Mouse (Mus musculus) T-helper 17 cell (primary cell): ENCODE results near the gene Ggt7.
"Not testable (repeated sequence)": the region's sequence is repeated elsewhere in the genome, so short reads cannot be mapped to it uniquely, and the experiment has no call there.

Experiments used
- in situ Hi-C, 2 experiments: fragments of 300-600 bp; cut with MboI, MseI; formaldehyde crosslinking; loops; 1 replicate in 1 of 2; 2 replicates in 1 of 2; pipeline ENCODE4 v1.15.1; 2025; ENCODE audit warnings: high pct_unique_total_duplicates in 2 of 2

The Ggt7 gene

GRCm38 (mm10) chr2:155517455-155518423 lies at the start of gene Ggt7, which contains the start of gene Acss2:
Gene Ggt7, minus strand, starts transcription at chr2:155518237.
Gene Acss2, plus strand, starts transcription at chr2:155517948.
- in situ Hi-C loops, result loop anchor here in 1 of 2 experiments (10.0 to 25.0 kb wide), 2 partner anchors 67 to 245 kb away; partner anchors contain the start of gene Procr

DNA sequence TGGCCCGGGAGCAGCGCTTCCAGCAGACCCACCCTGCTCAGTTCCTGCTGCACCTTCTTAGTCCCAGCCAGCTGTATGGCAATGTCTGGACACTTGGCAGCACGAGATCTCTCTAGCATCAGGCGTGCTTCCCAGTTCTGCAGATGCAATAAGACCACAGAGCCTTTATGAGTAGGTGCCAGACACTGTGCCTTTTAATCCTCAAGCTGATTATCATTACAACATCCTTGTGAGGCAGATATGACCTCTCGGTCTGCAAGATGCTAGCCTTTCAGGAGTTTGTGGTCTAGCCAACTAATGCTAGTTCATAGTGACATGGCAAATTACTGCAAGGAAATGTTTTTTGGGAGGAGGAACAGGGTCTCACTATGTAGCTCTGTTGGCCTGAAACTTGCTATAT lies 49.7 kb upstream of the Ggt7 start:
- in situ Hi-C loops, result loop anchor here in 1 of 2 experiments (10.0 kb wide), 1 partner anchor 977 kb away; the partner anchor contains the start of gene Aar2

DNA sequence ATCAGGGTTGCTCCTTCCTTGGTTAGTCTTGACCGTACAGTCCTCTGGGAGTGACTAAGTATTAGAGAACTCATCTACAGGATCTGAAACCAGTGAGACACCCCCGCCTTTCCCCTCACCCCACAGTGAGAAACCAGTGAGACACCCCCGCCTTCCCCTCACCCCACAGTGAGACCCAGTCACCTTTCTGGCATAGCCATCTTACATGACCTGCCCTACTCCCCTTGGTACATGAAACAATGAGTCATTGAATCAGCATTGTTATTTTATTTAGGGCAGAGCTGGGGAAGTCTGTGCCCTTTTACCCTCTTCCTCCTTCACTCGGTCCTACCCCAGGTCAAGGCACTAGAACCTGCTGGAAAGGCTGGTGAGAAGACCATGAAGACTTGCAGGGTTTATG lies 44.9 kb upstream of the Ggt7 start:
- in situ Hi-C loops, result loop anchor here in 1 of 2 experiments (10.0 kb wide), 1 partner anchor 982 kb away; the partner anchor contains the start of gene Aar2

DNA sequence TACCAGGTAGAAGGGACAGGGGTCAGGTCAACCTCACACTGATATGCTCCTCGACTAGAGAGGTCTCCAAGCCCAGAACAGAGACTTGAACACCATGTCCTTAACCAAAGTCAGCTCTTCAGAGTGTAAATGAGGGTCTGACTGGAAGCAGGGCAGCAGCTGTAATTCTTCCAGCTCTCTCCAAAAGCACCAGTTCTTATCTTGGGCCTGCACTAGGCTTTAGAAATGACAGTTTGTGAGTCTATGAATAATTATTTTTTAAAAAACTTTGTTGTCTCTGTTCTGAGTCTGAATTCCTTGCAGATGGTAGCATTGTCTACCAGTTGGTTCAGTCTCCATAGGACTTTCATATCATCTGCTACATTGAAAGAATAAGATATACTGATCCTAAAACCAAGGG lies 44.2 kb upstream of the Ggt7 start:
- in situ Hi-C loops, result loop anchor here in 1 of 2 experiments (10.0 kb wide), 1 partner anchor 983 kb away; the partner anchor contains the start of gene Aar2

DNA sequence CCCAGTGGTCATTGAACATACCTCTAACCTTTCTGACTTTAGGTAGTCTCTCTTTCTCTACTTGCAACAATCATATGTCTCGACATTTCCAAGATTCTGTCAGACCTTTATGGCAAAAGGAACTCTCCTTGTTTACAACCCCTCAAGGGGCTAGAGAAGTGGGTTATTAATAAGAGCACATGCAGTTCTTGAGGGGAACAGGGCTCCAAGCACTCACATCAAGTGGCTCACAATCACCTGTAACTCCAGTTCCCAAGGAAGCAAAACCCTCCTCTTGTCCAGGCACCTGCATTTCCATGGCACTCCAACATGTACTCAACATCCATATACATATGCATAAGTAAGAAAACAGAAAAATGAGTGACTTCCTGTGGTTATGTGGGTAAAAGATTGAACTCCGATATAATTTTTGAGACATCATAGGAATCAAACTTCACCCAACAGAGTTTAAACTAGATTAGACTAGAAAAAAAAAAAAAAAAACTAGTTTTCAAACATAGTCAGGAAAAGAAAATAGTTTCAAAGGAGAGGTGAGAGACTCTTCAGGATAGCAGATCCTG lies 36.5 kb upstream of the Ggt7 start:
- in situ Hi-C loops, result no loop called here

- in situ Hi-C loops, result no loop called here
Measured at GRCm38 (mm10) chr2:155552949-155553354, 34.9 kb upstream of the Ggt7 start.

DNA sequence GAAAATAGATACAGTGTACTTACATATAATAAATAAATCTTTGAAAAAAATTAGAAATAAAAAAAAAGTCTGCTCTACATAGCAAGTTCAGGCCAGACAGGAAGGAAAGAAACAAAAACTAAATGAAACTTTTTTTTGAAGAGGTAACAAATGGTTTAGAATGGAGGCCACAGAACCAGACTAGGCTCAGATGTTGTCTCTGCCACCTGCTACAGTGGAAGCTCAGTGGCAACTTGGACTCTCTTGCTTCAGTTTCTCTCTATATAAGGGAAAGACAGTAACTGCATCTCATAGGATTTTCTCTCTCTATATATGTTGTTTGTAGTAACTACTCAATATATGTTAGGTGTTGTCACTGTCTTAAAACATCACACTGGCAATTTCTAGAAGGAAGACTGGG lies 34.3 kb upstream of the Ggt7 start:
- in situ Hi-C loops, result no loop called here

DNA sequence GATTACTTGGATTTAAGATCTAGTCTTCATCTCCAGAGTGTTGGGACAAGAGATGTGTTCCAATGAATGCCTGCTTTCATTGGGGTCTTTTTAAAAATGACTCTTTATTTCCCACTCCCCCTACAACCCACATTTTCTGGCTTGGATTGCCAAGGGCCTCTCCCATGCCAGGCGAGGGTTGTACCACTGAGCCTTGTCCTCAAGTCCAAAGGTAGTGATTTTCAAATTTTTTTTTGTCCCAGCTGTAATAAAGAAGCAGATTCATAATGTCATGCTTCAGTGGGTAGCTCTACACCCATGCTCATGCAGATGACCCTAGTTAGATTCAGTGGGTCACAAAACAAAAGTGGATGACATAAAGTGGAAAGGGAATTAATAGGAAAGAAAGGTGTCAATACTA lies 28.9 kb upstream of the Ggt7 start:
- in situ Hi-C loops, result no loop called here

DNA sequence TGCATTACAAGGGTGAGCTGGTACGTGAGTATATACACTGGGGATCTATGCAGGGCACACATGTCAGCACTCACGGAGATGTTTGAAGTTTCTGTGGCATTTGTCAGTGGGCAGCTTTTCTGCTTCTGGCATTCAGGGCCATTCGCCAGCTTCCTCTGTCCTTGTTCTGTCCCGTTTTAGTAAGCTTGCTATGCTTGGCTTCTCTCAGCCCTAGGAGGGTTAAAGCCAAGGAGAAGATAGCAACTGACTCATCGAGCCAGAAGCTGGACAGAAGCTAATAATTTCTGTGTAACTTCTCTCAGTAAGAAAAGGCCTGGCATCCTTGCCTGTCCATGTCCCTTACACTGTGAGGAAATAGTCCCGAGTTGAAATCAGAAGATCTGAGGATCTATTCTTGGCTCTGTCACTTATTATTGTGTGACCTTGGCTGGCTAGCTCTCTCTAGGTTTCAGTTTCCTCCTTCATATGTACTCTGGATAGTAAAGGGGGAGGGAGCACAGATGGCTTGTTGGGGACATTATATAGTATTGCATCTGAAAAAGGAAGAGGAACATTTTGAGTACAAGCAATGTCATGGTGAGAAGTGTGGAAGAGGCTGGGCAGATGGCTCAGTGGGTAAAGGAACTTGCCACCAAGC lies 22.9 kb upstream of the Ggt7 start:
- in situ Hi-C loops, result no loop called here

DNA sequence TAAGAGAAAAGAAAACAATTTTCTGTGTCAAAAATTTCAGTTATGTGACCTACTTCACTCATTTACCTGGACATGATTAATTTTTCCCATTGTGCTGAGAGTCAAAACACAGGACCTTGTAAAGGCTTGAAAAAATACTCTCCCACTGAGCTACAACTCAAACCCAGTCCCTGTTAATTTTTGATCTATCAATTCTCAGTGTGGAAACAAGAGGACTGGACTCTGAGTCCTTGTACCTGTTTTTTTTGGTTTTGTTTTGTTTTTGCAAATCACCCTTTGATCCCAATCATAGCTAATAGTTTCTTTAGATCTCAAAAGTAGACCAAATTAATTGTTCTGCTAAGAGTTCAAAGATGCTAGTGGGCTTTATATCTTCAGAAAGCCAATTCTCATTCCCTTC lies 21.7 kb upstream of the Ggt7 start:
- in situ Hi-C loops, result no loop called here

GRCm38 (mm10) chr2:155538463-155539057 lies 20.5 kb upstream of the Ggt7 start:
- in situ Hi-C loops, result not testable (repeated sequence)

DNA sequence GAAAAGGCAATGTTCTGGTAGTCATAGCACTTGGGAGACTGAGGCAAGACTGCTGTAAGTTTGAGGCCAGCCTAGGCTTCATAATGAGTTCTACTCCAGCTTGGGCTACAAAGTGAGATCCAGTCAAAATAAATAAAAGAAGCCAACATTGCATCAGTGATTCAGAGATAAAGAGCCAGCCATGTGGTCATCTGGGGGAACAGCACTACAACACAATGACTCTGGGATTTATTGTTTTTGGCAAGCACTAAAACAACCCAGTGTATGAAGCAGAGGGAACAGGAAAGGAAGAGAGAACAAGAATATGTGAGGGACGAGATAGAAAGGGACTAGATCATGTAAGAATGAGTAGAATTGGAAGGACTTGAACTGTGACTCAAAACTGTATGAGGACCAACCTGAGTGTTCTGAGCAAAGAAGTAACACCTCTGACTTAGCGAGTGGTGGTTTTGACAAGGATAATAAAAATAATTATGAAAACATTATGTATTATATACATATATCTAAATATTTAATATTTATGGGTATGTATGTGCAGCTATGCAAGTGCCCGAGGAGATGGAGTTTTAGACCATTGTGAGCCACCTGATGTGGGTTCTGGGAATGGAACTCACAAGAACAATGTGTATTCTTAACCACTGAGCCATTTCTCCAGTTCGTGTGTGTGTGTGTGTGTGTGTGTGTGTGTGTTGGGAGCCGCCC lies 19.9 kb upstream of the Ggt7 start:
- in situ Hi-C loops, result no loop called here

DNA sequence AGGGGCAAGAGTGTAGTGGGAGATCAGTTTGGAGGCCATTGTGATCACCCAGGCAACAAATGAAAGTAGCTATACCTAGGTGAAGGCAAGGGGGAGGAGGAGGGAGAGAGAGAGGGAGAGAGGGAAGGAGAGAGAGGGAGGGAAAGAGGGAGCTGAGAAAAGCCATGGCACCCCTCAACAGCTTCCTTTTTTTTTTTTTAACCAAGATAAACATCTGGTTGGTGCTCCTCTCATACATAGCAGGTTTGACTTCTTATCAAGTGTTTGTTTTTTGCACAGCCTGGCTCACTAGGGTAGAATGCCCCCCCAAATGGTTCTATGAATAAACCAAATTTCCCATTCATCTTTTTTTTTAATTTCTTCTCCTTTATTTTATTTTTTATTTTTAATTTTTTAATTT lies 18.3 kb upstream of the Ggt7 start:
- in situ Hi-C loops, result no loop called here

DNA sequence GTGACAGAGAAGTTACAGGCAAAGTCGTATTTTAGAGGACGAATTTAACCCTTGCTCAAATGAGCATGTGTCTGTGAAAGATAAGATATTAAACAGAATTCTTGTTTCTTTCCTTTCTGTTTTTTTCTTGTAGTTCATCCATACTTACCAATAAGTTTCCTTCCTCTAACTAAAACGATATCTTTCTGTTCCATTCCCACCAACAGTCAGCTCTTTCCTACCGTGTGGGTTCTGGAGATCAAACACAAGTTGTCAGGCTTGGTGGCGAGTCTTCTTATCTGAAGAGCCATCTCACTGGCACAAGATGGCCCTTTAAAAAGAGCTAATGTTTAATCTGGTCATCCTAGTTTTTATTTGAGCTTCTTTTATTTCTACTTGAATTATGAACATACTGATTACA lies 9.3 kb upstream of the Ggt7 start:
- in situ Hi-C loops, result no loop called here

DNA sequence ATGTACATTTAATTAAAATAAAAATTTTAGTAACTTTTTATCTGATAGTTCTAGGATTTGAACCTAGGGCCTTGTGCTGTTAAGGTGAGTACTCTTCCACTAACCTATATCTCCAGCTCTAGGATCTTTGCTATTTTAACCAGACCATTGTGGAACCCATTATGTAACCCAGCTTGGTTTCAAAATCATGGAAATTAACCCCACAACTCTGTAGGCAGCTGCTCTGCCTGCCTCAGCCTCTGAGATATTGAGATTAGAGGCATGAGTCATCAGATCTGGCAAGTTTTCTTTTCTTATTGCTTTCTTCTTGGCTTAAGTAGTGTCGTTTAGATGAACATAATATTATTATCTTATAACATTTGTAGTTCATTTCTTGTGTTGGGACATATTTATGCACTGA lies 6.3 kb upstream of the Ggt7 start:
- in situ Hi-C loops, result loop anchor here in 1 of 2 experiments (25.0 kb wide), 1 partner anchor 238 kb away; the partner anchor contains the start of gene Procr

DNA sequence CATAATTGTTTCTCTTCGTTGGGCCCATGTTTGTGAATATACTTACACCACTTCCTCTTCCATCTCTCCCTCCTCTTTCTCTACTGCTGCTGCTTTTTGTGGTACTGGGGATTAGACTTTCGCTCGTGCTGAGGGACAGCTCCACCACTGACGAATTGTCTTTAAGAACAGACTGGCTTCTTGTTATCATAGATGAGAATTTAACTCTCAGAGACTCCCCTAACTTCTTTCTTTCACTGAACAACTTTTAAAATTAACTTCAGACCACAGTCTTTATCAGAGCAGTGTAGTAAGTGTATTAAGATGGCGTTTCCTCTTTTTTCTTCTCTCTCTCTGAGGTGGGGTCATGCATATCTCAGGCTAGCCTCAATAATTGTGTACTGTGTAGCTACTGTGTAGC lies 5.7 kb upstream of the Ggt7 start:
- in situ Hi-C loops, result loop anchor here in 1 of 2 experiments (25.0 kb wide), 1 partner anchor 239 kb away; the partner anchor contains the start of gene Procr

DNA sequence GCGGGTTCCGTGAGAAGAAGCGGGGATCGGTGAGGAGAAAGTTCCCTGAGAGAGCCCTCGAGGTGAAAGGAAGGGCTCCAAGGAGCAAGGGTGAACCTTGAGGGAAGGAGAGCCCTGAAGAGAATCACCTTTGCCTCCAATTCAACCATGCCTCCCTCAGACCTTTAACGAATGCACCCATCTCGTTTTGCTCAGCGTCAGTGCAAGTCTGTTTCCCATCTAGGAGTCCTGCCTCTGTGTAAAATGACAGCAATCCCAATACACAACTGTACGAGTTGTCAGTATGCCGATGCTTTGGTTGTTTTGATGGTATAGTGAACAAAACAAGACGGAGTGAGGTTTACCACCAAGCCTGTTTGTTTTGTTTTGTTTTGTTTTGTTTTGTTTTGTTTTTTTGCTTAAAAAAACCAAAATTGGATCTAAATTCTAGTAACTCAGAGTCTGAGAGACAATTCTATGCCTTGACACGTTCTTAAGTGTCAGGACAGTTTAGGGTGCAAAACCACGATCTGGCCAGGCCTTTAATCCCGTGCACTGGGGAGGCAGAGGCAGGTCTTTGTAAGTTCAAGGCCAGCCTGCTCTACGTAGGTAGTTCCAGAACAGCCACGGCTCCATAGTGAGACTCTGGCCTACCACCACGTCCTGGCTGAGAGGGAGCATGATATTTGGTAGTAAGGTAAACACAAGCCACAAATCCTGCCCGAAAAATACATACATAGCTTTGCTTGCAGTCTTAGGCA lies 664 bp upstream of the Ggt7 start:
- in situ Hi-C loops, result loop anchor here in 1 of 2 experiments (10.0 to 25.0 kb wide), 2 partner anchors 66 to 244 kb away; partner anchors contain the start of gene Procr

DNA sequence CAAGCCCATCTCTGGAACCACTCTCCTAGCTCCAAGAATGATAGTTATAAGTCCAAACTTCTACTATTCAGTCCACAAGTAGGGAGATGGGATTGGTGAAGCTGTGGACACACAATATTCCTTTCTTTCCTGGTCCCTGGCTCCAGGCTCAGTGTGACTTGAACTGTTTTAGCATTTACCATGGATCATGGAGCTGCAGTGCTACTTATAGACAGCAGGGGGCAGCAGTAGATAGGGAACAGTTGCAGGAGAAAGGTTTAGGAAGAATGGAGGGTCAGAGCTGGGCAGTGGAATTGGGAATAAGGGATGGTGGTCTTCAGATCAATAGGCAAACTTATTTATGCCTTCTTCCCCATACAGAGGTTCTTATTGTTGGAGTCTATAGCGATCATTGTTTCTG lies 2.1 kb downstream of the Ggt7 start:
- in situ Hi-C loops, result loop anchor here in 1 of 2 experiments (10.0 to 25.0 kb wide), 2 partner anchors 69 to 246 kb away; partner anchors contain the start of gene Procr

DNA sequence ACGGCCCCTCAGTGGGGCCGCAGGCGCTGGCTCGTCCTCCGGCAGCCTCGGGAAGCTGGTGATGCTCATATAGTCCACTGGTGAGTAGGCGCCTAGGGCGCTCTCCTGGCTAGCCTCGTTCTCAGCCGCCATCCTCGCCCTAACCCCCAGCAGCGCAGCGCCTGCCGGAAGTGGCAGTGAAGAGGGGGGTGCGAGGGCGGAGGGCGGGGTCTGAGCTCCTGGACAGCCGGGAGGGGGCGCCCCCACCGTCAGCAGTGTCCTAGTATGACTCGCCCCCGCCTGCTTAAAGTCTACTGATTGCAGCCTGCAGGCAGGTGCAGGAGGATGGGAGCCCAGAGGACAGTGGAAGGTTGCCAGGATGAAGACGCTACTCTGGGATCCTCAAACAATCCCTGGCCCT lies 3.4 kb downstream of the Ggt7 start:
- in situ Hi-C loops, result loop anchor here (5.0 to 25.0 kb wide), 4 partner anchors 70 to 248 kb away; partner anchors contain the start of gene Procr (in 1 of the 2)

DNA sequence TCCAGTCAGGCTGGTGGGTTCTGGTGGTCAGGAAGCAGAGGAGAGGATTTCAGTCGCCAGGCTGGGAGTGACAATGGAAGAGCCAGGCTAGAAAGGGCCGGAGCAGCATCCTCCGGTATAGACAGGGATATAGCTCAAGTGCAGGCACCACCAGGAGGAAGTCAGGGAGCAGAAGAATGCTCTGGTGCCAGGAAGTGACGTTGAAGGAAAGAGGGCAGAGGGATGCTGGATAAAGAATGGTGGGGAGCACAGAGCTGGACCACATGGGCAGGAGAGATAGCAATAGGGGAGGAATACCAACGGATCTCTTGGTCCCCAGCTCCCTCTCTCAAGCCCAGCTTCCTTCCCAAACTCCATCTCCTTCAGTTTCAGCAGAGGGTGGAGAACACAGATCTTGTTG lies 4.5 kb downstream of the Ggt7 start:
- in situ Hi-C loops, result loop anchor here (5.0 to 25.0 kb wide), 4 partner anchors 71 to 249 kb away; partner anchors contain the start of gene Procr (in 1 of the 2)
